Mouse (Mus musculus) heart, adult 2 months (tissue): ENCODE results near the gene Ly6g6c. TPM values are rescaled to one million over a fixed set of nuclear protein-coding genes. Genes with fewer than 3 reads are reported as not detected.

ENCODE experiments used
- DNase-seq, 2 experiments: peaks; one replicate each; pipeline ENCODE4 v3.0.0; 2021
- H3K27ac ChIP-seq: fragments of 200-600 bp; 2 replicates; pipeline ENCODE4 v1.8.1; 2022
- H3K27me3 ChIP-seq: fragments of 200-500 bp; 2 replicates; pipeline ENCODE4 v1.6.1; 2012; ENCODE audit warnings: mild to moderate bottlenecking, low read length, inconsistent platforms, mixed read lengths; ENCODE audit not compliant: control insufficient read depth, insufficient read depth
- H3K36me3 ChIP-seq: fragments of 200-500 bp; 2 replicates; pipeline ENCODE4 v1.6.1; 2012; ENCODE audit warnings: low read length, inconsistent platforms; ENCODE audit not compliant: control insufficient read depth, insufficient read depth
- H3K4me1 ChIP-seq: fragments of 200-500 bp; 2 replicates; pipeline ENCODE4 v1.6.1; 2011; ENCODE audit warnings: low read length; ENCODE audit not compliant: control insufficient read depth, insufficient read depth
- H3K4me3 ChIP-seq: fragments of 200-600 bp; 2 replicates; pipeline ENCODE4 v1.8.1; 2022
- H3K79me2 ChIP-seq: fragments of 200-500 bp; replicated peaks from 2 replicates; pipeline ENCODE4 v1.6.1; 2012; ENCODE audit warnings: mild to moderate bottlenecking, inconsistent platforms, low read length, moderate library complexity, mixed read lengths; ENCODE audit not compliant: control insufficient read depth, insufficient read depth
- H3K9ac ChIP-seq: fragments of 200-500 bp; 2 replicates; pipeline ENCODE4 v1.6.1; 2012; ENCODE audit warnings: low read depth, mild to moderate bottlenecking, control low read depth, inconsistent platforms, low read length, mixed read lengths
- CTCF ChIP-seq: fragments of 200-600 bp; IDR thresholded peaks from 2 replicates; pipeline ENCODE4 v1.8.1; 2022; ENCODE audit warnings: antibody characterized with exemption, mild to moderate bottlenecking, moderate library complexity
- EP300 ChIP-seq: fragments of 200-500 bp; IDR thresholded peaks from 2 replicates; pipeline ENCODE4 v1.6.1; 2011; ENCODE audit warnings: low read depth, low read length, control low read depth; ENCODE audit not compliant: insufficient read depth
- POLR2A ChIP-seq: fragments of 200-500 bp; IDR thresholded peaks from 2 replicates; pipeline ENCODE4 v1.6.1; 2011; ENCODE audit warnings: mild to moderate bottlenecking, low read depth, low read length, control low read depth; ENCODE audit not compliant: insufficient read depth
- WGBS: fragments of 180-500 bp; shearing (Covaris S2); methylation state at CpG from one replicate; pipeline ENCODE4 v1.1.7; 2018; 5-methylcytosine and 5-hydroxymethylcytosine counted together
- intact Hi-C: fragments of 180-260 bp; cut with DNase I; formaldehyde crosslinking; loops from one replicate; pipeline ENCODE4 v1.15.1; 2025
- long read RNA-seq: library from polyadenylated mRNA; stranded (forward); transcript quantifications from one replicate; pipeline ENCODE4 v2.0.0, GENCODE M21; 2021
- polyA plus RNA-seq: library from polyadenylated mRNA; depleted of rRNA; stranded (reverse); fragments of >200 nt; gene quantifications from 2 replicates; pipeline ENCODE4 v1.2.3, GENCODE M21; 2012; rRNA removed
- total RNA-seq, 2 experiments: library from RNA; stranded (reverse); gene quantifications; 2 replicates each; pipeline ENCODE4 v1.2.3; 2021

Ly6g6c gene
- total RNA-seq (under 1 TPM; 0.34 to 0.55 TPM), polyA plus RNA-seq (0.23 and 0.64 TPM in 2 replicates)
- long read RNA-seq: 0 reads

DNA sequence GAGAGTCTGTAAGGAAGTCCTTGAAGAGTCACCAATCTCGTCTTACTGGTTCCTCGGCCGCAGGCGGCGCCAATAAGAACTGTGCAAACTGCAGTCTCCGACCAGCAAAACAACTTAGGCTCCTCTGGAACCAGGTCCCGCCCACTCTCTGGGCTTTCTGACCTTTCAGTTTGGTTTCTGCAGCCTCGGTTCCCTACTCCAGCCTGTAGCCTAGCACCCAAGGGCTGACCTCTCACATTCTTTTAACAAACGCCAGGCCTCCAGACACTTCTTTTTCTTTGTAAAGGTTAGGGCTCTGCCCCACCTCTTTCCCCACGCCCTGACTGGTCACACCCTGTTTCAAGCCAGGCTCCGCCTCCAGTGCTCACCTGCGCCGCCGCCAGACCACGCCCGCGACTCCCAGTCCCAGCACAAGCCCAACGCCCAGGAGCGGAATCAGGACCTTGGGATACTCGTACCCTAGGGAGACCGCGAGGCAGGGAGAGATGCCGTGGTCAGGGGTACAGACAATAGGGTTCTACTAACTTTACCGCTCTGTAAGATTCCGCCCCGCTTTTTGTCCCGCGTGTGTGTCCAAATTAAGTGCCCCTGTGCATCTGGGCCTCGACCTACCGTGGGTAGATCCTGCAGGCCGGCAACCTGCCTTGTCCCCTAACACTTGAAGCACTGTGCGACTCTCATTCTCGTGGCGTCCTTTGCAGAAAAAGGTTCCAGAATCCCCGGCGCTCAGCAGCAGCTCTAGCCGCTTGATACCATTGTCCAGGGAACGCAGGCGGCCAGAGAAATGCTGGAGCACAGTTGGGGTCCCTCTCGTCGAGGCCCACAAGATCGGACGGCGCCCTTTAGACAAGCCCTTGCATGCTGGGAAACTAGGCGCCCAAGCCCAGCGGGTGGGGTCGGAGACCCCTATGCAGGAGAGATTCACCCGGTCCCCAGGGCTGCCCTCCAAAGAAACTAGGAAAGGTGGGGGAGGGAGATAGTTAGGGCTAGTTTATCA lies at the start of gene Ly6g6c:
Ly6g6c (plus strand) TSS at position 438 of the 997 bp plus-strand sequence.
- no peak for TF ChIP-seq POLR2A
- no peak for TF ChIP-seq CTCF
- no peak for TF ChIP-seq EP300

DNA sequence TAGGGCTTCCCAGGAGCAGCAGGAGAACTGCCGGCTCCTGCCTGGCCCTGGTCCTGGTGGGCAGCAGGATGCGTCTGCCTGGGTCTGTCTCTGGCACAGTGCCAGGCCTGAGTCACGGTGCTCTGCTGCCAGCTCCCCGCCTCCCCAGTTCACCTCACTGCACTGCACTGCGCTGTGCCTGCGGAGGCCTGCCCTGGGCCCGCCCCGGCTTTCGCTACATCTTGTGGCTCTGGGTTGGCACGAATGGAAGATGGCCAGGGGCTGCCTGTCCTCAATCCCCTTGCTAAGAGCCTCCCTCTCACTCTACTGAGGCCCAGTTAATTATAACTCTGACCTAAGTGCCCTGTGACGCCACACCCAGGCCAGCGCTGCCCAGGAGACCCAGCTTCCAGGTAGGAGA lies 48.8 kb upstream of the Ly6g6c start, which contains the start of gene Vwa7:
Vwa7 (plus strand) TSS at position 204 of the 400 bp plus-strand sequence.
- Histone ChIP-seq H3K79me2 (no peaks in the 10 kb centered on the region), H3K27me3 (no peaks in the 10 kb centered on the region), H3K36me3 (no peaks in the 10 kb centered on the region), H3K9ac (0 out of 2 replicates have a peak within 1 kb of the TSS, but pooled peaks have one; percentile 27), H3K4me1 (peaks cover 3% of the 10 kb centered on the region; the same call in 1 of the 2 replicates), H3K27ac (peak within 1 kb of the TSS; percentile 36), H3K4me3 (no peak within 1 kb of the TSS)
- TF ChIP-seq CTCF (no peak), EP300 (no peak), POLR2A (no peak)
- 28% methylated on average over 12 of the region's 12 CpGs for WGBS
- DNase-seq: peak; percentile 46 to 60
- intact Hi-C loops: no loop called here

More for the DNA sequence above, at the start of gene Ly6g6c:
- no peaks in the 10 kb centered on the region for H3K79me2 ChIP-seq
- peak within 1 kb of the TSS; percentile 18; the same call in 1 of the 2 replicates for H3K4me3 ChIP-seq
- peaks cover 2% of the 10 kb centered on the region for H3K4me1 ChIP-seq
- peak; percentile 58 to 68 for DNase-seq
- H3K36me3 ChIP-seq: no peaks in the 10 kb centered on the region
- H3K27me3 ChIP-seq: no peaks in the 10 kb centered on the region; the same call in 1 of the 2 replicates
- H3K9ac ChIP-seq: peak within 1 kb of the TSS; percentile 36
- intact Hi-C loops: no loop called here
- 9% methylated on average over 48 of the region's 48 CpGs for WGBS
- H3K27ac ChIP-seq: no peak within 1 kb of the TSS; the same call in 1 of the 2 replicates

DNA sequence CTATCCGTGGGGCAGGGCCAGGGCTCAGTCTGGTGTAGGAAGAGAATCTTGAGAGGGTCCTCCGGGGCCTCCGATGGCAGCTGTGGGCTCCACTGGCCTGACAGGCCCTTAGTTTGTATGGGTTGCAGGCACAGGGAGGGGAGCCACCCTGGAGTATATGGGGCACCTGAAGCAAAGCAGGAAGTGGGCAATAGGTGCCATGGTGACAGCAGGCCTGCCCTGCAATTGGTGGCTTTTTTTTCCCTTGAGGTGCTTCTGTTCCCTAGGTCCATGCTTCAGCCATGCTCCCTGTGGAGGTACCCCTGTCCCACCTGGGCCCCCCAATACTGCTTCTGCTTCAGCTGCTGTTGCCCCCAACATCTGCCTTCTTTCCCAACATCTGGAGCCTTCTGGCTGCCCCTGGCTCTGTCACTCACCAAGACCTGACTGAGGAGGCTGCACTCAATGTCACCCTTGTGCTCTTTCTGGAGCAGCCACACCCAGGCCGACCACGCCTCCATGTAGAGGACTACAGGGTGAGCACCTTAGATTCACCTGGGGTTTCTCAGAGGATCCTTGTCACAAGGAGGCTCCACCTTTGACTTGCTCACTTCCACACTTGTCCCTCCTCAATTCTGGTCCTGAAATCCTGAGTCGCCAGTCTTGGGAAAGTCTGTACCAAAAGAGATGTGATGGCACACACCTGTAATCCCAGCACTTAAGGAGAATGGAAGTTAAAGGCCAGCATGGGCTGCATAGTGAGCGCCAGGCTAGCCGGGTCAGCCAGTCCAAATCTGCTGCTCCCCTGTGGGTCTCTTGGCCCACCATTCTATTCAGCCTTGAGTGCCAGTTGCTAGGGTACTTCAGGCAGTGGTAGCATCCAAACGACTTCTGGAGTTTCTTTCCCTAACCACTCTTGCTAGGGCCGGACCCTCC lies 48.1 kb upstream of the Ly6g6c start:
- WGBS: 74% methylated on average over 10 of the region's 10 CpGs
- H3K9ac ChIP-seq: no peak overlapping the region
- intact Hi-C loops: no loop called here
- peaks cover 6% of the 10 kb centered on the region; the same call in 1 of the 2 replicates for H3K4me1 ChIP-seq
- H3K27ac ChIP-seq: peak overlapping the region; percentile 36
- TF ChIP-seq EP300 (no peak), POLR2A (no peak), CTCF (no peak)
- no peak overlapping the region for H3K4me3 ChIP-seq
- H3K36me3 ChIP-seq: no peaks in the 10 kb centered on the region
- peak in 1 of 2 experiments; percentile 13 for DNase-seq
- no peaks in the 10 kb centered on the region for H3K27me3 ChIP-seq
- H3K79me2 ChIP-seq: no peaks in the 10 kb centered on the region

DNA sequence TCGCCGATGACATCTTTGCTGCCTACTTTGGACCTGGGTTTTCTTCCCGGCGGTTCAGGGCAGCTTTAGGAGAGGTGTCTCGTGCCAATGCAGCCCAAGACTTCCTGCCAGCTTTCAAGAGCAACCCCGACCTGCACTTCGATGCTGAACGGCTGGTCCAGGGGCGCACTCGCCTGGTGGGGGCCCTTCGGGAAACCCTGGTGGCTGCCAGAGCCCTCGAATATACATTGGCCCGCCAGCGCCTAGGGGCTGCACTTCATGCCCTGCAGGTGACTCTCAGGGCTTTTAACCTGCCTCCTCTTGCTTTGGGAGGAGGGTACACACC lies 47.5 kb upstream of the Ly6g6c start:
- 68% methylated on average over 14 of the region's 14 CpGs for WGBS
- Histone ChIP-seq H3K27ac (no peak overlapping the region), H3K79me2 (no peaks in the 10 kb centered on the region), H3K4me3 (no peak overlapping the region), H3K27me3 (no peaks in the 10 kb centered on the region), H3K4me1 (peaks cover 9% of the 10 kb centered on the region), H3K9ac (no peak overlapping the region), H3K36me3 (no peaks in the 10 kb centered on the region)
- intact Hi-C loops: no loop called here
- peak in 1 of 2 experiments; percentile 16 for DNase-seq
- TF ChIP-seq POLR2A (no peak), CTCF (no peak), EP300 (no peak)

DNA sequence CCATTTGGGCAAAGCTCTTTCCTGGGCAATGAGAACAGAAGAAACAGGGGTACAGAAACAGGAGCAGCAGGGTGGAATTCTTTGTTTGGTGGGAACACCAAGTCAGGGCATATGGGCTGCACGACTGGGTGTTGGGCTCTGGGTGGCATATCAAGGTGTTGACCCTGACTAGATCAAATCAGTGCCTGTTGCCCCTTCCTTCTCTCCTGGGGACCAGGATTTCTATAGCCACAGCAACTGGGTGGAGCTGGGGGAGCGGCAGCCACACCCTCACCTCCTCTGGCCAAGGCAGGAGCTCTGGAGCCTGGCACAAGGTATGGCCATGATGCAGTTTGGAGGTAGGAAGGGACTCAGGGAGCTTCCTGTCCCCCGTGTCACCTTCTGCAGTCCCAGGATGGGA lies 47.0 kb upstream of the Ly6g6c start:
- Histone ChIP-seq H3K27me3 (no peaks in the 10 kb centered on the region), H3K36me3 (no peaks in the 10 kb centered on the region), H3K27ac (no peak overlapping the region), H3K79me2 (no peaks in the 10 kb centered on the region), H3K4me1 (peaks cover 9% of the 10 kb centered on the region), H3K4me3 (no peak overlapping the region), H3K9ac (no peak overlapping the region)
- 78% methylated on average over 3 of the region's 3 CpGs for WGBS
- intact Hi-C loops: no loop called here
- no peak for TF ChIP-seq POLR2A
- no peak for TF ChIP-seq CTCF
- no peak for TF ChIP-seq EP300
- no peak for DNase-seq
